In the genomic region with DNA sequence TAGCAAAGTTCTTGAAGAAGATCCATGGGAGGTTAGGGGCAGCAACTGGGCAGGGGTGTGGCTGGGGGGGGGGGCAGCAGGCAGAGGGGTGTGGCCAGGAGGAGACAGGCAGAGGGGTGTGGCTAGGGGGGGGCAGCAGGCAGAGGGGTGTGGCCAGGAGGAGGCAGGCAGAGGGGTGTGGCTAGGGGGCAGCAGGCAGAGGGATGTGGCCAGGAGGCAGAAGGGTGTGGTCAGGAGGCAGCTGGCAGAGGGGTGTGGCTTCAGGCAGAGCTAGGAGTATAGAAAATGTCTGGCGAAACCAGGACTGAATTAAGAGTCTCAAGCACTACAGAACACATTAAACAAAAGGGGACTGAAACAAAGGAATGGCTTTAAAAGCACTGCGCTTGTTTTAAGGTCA, we compare ENCODE assay signal across 10 mouse cellular contexts. TPM values are rescaled to one million over a fixed set of nuclear protein-coding genes. Genes with fewer than 3 reads are reported as not detected.
A peak's percentile ranks its signal among the peaks of the same experiment; 100 is the strongest.
DNase-seq lines count a peak whose midpoint lies in the region; ATAC-seq and TF ChIP-seq lines count a peak whose summit lies in the region.
"Had no signal": no experiment of that assay in that cellular context is flagged by ENCODE, and none has a peak within 500 bp of the region (broad histone marks: within the 10 kb centered on the region; RNA-seq: fewer than 3 reads in every experiment).

No protein-coding gene starts in this region.

- no peak overlapping the region for H3K4me3 ChIP-seq in heart, embryonic 12.5 days
- H3K4me3 ChIP-seq in heart, adult 2 months, result no peak overlapping the region
- H3K4me3 ChIP-seq in CH12.LX (replicated peaks in 1 of 3; ENCODE audit: low read depth in 2 of 3, low read length in 2 of 3, poor library complexity in 1 of 3), result no peak overlapping the region
- no peak overlapping the region for H3K4me3 ChIP-seq in embryonic facial prominence, embryonic 11.5 days (ENCODE audit: low read depth, low read length)
- no peak overlapping the region for H3K4me3 ChIP-seq in liver, embryonic 16.5 days (ENCODE audit: low read depth, low read length)
- no peak overlapping the region for H3K4me3 ChIP-seq in layer of hippocampus, adult 2 months

- H3K36me3 ChIP-seq in heart, embryonic 12.5 days, result no peaks in the 10 kb centered on the region
- no peaks in the 10 kb centered on the region for H3K36me3 ChIP-seq in heart, adult 2 months (ENCODE audit: control insufficient read depth, insufficient read depth, low read length)
- no peaks in the 10 kb centered on the region for H3K36me3 ChIP-seq in CH12.LX (replicated peaks in 1 of 2; ENCODE audit: control insufficient read depth in 1 of 2, insufficient read depth in 1 of 2, low read length in 1 of 2)
- H3K36me3 ChIP-seq in embryonic facial prominence, embryonic 11.5 days (replicated peaks; ENCODE audit: control insufficient read depth, insufficient read depth, low read depth, low read length), result no peaks in the 10 kb centered on the region
- no peaks in the 10 kb centered on the region for H3K36me3 ChIP-seq in liver, embryonic 16.5 days (ENCODE audit: control insufficient read depth, insufficient read depth)

- H3K27me3 ChIP-seq in heart, embryonic 12.5 days (replicated peaks), result peaks cover 23% of the 10 kb centered on the region
- H3K27me3 ChIP-seq in heart, adult 2 months (ENCODE audit: control insufficient read depth, insufficient read depth, low read length), result no peaks in the 10 kb centered on the region
- peaks cover 12% of the 10 kb centered on the region for H3K27me3 ChIP-seq in CH12.LX (replicated peaks)
- no peaks in the 10 kb centered on the region for H3K27me3 ChIP-seq in embryonic facial prominence, embryonic 11.5 days (ENCODE audit: control insufficient read depth, insufficient read depth, low read length)
- no peaks in the 10 kb centered on the region; the same call in 1 of the 2 replicates for H3K27me3 ChIP-seq in liver, embryonic 16.5 days (ENCODE audit: control insufficient read depth, insufficient read depth, low read depth, low read length)

- no peak for TF ChIP-seq POLR2A in heart, adult 2 months (IDR thresholded peaks at IDR 0.05; ENCODE audit: insufficient read depth, low read depth, low read length)
- TF ChIP-seq POLR2A in CH12.LX (IDR thresholded peaks at IDR 0.05; ENCODE audit: low read depth, low read length), result no peak

- H3K4me1 ChIP-seq in heart, embryonic 12.5 days (replicated peaks), result peaks cover 19% of the 10 kb centered on the region
- H3K4me1 ChIP-seq in heart, adult 2 months (ENCODE audit: control insufficient read depth, insufficient read depth, low read length), result peaks cover 1% of the 10 kb centered on the region; the same call in 1 of the 2 replicates
- H3K4me1 ChIP-seq in CH12.LX (ENCODE audit: control insufficient read depth in 1 of 2, insufficient read depth in 2 of 2), result peaks cover 0 to 31% of the 10 kb centered on the region in 2 experiments; a peak in 2 of 4 replicates
- no peaks in the 10 kb centered on the region for H3K4me1 ChIP-seq in embryonic facial prominence, embryonic 11.5 days (ENCODE audit: control insufficient read depth, insufficient read depth, low read length)
- H3K4me1 ChIP-seq in liver, embryonic 16.5 days (ENCODE audit: control insufficient read depth, low read depth, low read length), result no peaks in the 10 kb centered on the region; the same call in 1 of the 2 replicates

- no peaks in the 10 kb centered on the region for H3K79me2 ChIP-seq in heart, adult 2 months (replicated peaks; ENCODE audit: control insufficient read depth, insufficient read depth, low read length)
- H3K79me2 ChIP-seq in CH12.LX (replicated peaks; ENCODE audit: control insufficient read depth, extremely low read depth, insufficient read depth, poor library complexity, severe bottlenecking), result no peaks in the 10 kb centered on the region

- 27% methylated on average over 2 of the region's 2 CpGs for WGBS in heart, embryonic 12.5 days
- WGBS in heart, adult 2 months, result 56% methylated on average over 2 of the region's 2 CpGs
- WGBS in embryonic facial prominence, embryonic 11.5 days, result 15% methylated on average over 2 of the region's 2 CpGs
- 17% methylated on average over 2 of the region's 2 CpGs for WGBS in liver, embryonic 16.5 days (ENCODE audit: insufficient replicate concordance)

- dilution Hi-C loops in CH12.LX (cut with MboI; ENCODE audit: extremely low pct_ligation_motif_present, extremely low pct_unique_long_range_greater_than_20kb, low sequenced_read_pairs), result no loop called here

- DNase-seq in heart, adult 2 months, result no peak
- peak; percentile 59 for DNase-seq in CH12.LX (ENCODE audit: extremely low read depth)
- peak; percentile 61 for DNase-seq in embryonic facial prominence, embryonic 11.5 days (ENCODE audit: low spot score)
- DNase-seq in right cerebral cortex, postnatal 10 days (ENCODE audit: low spot score in 2 of 2), result no peak
- DNase-seq in layer of hippocampus, adult 2 months (ENCODE audit: low spot score in 2 of 2), result no peak
- no peak for DNase-seq in heart, adult 11 months
- DNase-seq: right cerebral cortex, postnatal 14 days had no signal

- no peak for TF ChIP-seq CTCF in heart, adult 2 months (IDR thresholded peaks at IDR 0.05)
- TF ChIP-seq CTCF in CH12.LX (conservative IDR thresholded peaks at IDR 0.05 in 1 of 2, IDR thresholded peaks at IDR 0.05 in 1 of 2; ENCODE audit: low read depth in 2 of 2, low read length in 2 of 2), result no peak
- TF ChIP-seq CTCF in layer of hippocampus, adult 2 months (conservative IDR thresholded peaks at IDR 0.05), result no peak

- intact Hi-C loops in heart, adult 2 months (cut with DNase I), result loop anchor here (5.0 kb wide), 1 partner anchor 36 kb away; no protein-coding TSS in a partner anchor

- in situ Hi-C loops in CH12.LX (cut with MboI; ENCODE audit: low pct_ligation_motif_present, low pct_unique_long_range_greater_than_20kb, low sequenced_read_pairs), result loop anchor here (5.0 kb wide), 1 partner anchor 86 kb away; no protein-coding TSS in a partner anchor

- TF ChIP-seq EP300 in heart, adult 2 months (IDR thresholded peaks at IDR 0.05; ENCODE audit: insufficient read depth, low read depth, low read length), result no peak
- TF ChIP-seq EP300 in CH12.LX (IDR thresholded peaks at IDR 0.05; ENCODE audit: low read length), result no peak

- no peak overlapping the region for H3K4me2 ChIP-seq in heart, embryonic 12.5 days
- H3K4me2 ChIP-seq in CH12.LX (ENCODE audit: insufficient read depth, low read depth, poor library complexity, severe bottlenecking), result no peak overlapping the region
- H3K4me2 ChIP-seq in embryonic facial prominence, embryonic 11.5 days (ENCODE audit: low read depth, low read length), result no peak overlapping the region
- H3K4me2 ChIP-seq in liver, embryonic 16.5 days (ENCODE audit: low read depth, low read length), result no peak overlapping the region

- ATAC-seq in heart, embryonic 12.5 days (ENCODE audit: insufficient number of reproducible peaks, low FRiP score), result peak; percentile 56; the same call in 1 of the 2 replicates
- peak; percentile 46; the same call in 1 of the 2 replicates for ATAC-seq in embryonic facial prominence, embryonic 11.5 days (replicated peaks; ENCODE audit: insufficient number of reproducible peaks, low FRiP score, low TSS enrichment, low read depth)
- ATAC-seq in liver, embryonic 16.5 days (ENCODE audit: low read depth), result peak; percentile 77

- H3K27ac ChIP-seq in heart, embryonic 12.5 days (ENCODE audit: poor library complexity, severe bottlenecking), result no peak overlapping the region
- H3K27ac ChIP-seq in heart, adult 2 months, result no peak overlapping the region
- no peak overlapping the region for H3K27ac ChIP-seq in CH12.LX (ENCODE audit: insufficient read depth, low read depth)
- H3K27ac ChIP-seq in embryonic facial prominence, embryonic 11.5 days (replicated peaks; ENCODE audit: low read depth, low read length), result no peak overlapping the region
- no peak overlapping the region for H3K27ac ChIP-seq in liver, embryonic 16.5 days (ENCODE audit: low read length)
- H3K27ac ChIP-seq in layer of hippocampus, adult 2 months, result no peak overlapping the region

- no peaks in the 10 kb centered on the region for H3K9me3 ChIP-seq in heart, embryonic 12.5 days (replicated peaks)
- no peaks in the 10 kb centered on the region for H3K9me3 ChIP-seq in CH12.LX (replicated peaks; ENCODE audit: low read length)
- no peaks in the 10 kb centered on the region for H3K9me3 ChIP-seq in embryonic facial prominence, embryonic 11.5 days (replicated peaks; ENCODE audit: control insufficient read depth, low read length)
- no peaks in the 10 kb centered on the region for H3K9me3 ChIP-seq in liver, embryonic 16.5 days (replicated peaks; ENCODE audit: control insufficient read depth, low read length)

- H3K9ac ChIP-seq in heart, embryonic 12.5 days, result no peak overlapping the region
- H3K9ac ChIP-seq in heart, adult 2 months (ENCODE audit: low read depth, low read length), result no peak overlapping the region
- no peak overlapping the region for H3K9ac ChIP-seq in CH12.LX (ENCODE audit: insufficient read depth, low read depth)
- H3K9ac ChIP-seq in embryonic facial prominence, embryonic 11.5 days (replicated peaks; ENCODE audit: low read length), result no peak overlapping the region
- no peak overlapping the region for H3K9ac ChIP-seq in liver, embryonic 16.5 days (ENCODE audit: low read depth, low read length)

- TF ChIP-seq RAD21 in CH12.LX (IDR thresholded peaks at IDR 0.05; ENCODE audit: low read depth, low read length), result no peak

TF ChIP-seq in CH12.LX, 34 proteins besides CTCF, POLR2A, EP300 and RAD21 (continues in another document):
- TF ChIP-seq CHD1 (IDR thresholded peaks at IDR 0.05; ENCODE audit: low read depth, low read length), result no peak

RNA-seq across cellular contexts. Expression of a gene that starts 19.4 kb away (rescaled TPM):
- polyA plus RNA-seq in heart, embryonic 12.5 days (2016; fragmentation: Nextera tagmentation; extraction: Ambion mirVana), result not detected in 2 replicates
- not detected for total RNA-seq in heart, adult 2 months (2021)
- polyA plus RNA-seq in heart, adult 2 months (2012; rRNA removed), result 0.10 TPM in 1 of 2 replicates, not detected in the other
- total RNA-seq in CH12.LX (2012; rRNA removed) (0.29 and 0.81 TPM in 2 replicates), CH12.LX (2014; rRNA removed) (1.00 and 1.5 TPM in 2 replicates)
- 0.87 and 1.0 TPM in 2 replicates for polyA plus RNA-seq in CH12.LX (2012; ENCODE audit: insufficient read length, low read depth)
- 0.17 TPM in 1 of 2 replicates, not detected in the other for polyA plus RNA-seq in embryonic facial prominence, embryonic 11.5 days (2014; fragmentation: Nextera tagmentation; extraction: Ambion mirVana)
- polyA plus RNA-seq in liver, embryonic 16.5 days (2015; fragmentation: Nextera tagmentation; extraction: Ambion mirVana), result 0.06 and 0.07 TPM in 2 replicates
- not detected for total RNA-seq in layer of hippocampus, adult 2 months (2021)
- total RNA-seq: hematopoietic stem cell, adult 5-6 weeks had no signal

RNA-seq across cellular contexts. Expression of a gene that starts 20.5 kb away (rescaled TPM):
- polyA plus RNA-seq in heart, embryonic 12.5 days (2016; fragmentation: Nextera tagmentation; extraction: Ambion mirVana), result 1.5 and 1.6 TPM in 2 replicates
- under 1 TPM; 0.34 to 0.39 TPM for total RNA-seq in heart, adult 2 months (2021)
- 0.20 and 0.35 TPM in 2 replicates for polyA plus RNA-seq in heart, adult 2 months (2012; rRNA removed)
- total RNA-seq in CH12.LX (2012; rRNA removed) (not detected in 2 replicates), CH12.LX (2014; rRNA removed) (not detected in 2 replicates)
- 0.06 TPM in 1 of 2 replicates, not detected in the other for polyA plus RNA-seq in CH12.LX (2012; ENCODE audit: insufficient read length, low read depth)
- 0.17 and 0.21 TPM in 2 replicates for polyA plus RNA-seq in embryonic facial prominence, embryonic 11.5 days (2014; fragmentation: Nextera tagmentation; extraction: Ambion mirVana)
- 0.04 TPM in 1 of 2 replicates, not detected in the other for polyA plus RNA-seq in liver, embryonic 16.5 days (2015; fragmentation: Nextera tagmentation; extraction: Ambion mirVana)
- under 1 TPM; 0.28 to 0.69 TPM for total RNA-seq in layer of hippocampus, adult 2 months (2021)
- total RNA-seq: hematopoietic stem cell, adult 5-6 weeks had no signal

Comparison
In these comparisons a context has a peak if more than half of its experiments do, and no peak if none do; other contexts are left out.
1. DNase-seq: peak in CH12.LX (single experiment) and embryonic facial prominence, embryonic 11.5 days (single experiment); none in heart, adult 2 months (0 of 2), right cerebral cortex, postnatal 10 days (0 of 2), layer of hippocampus, adult 2 months (0 of 2) and heart, adult 11 months (single experiment).
2. Peak in every context shown above with its lines, with median percentiles within 50 percentile points of each other: ATAC-seq.